Mouse (Mus musculus) liver, postnatal 0 days (tissue): ENCODE data around the gene Dhrs13. TPM values are rescaled to one million over a fixed set of nuclear protein-coding genes. Genes with fewer than 3 reads are reported as not detected.

ENCODE experiments used
- ATAC-seq: fragments of 200-750 bp; cut with Nextera tagmentation; 2 replicates; pipeline ENCODE4 v1.8.0; 2017; ENCODE audit warnings: mild to moderate bottlenecking, moderate library complexity
- DNase-seq: peaks from one replicate; pipeline ENCODE4 v3.0.0-alpha.2; 2016
- H3K27ac ChIP-seq: fragments of 300-500 bp; sonication (generic); 2 replicates; pipeline ENCODE4 v1.5.1; 2014; ENCODE audit warnings: antibody characterized with exemption, moderate library complexity, mild to moderate bottlenecking, low read depth
- H3K27me3 ChIP-seq: fragments of 300-500 bp; sonication (generic); 2 replicates; pipeline ENCODE4 v1.6.1; 2014; ENCODE audit warnings: low read length, control low read depth, mixed read lengths; ENCODE audit not compliant: insufficient read depth
- H3K36me3 ChIP-seq: fragments of 300-500 bp; sonication (generic); replicated peaks from 2 replicates; pipeline ENCODE4 v1.6.1; 2014; ENCODE audit warnings: mild to moderate bottlenecking, control low read depth, low read length, moderate library complexity, mixed read lengths; ENCODE audit not compliant: insufficient read depth
- H3K4me1 ChIP-seq: fragments of 300-500 bp; sonication (generic); 2 replicates; pipeline ENCODE4 v1.6.1; 2014; ENCODE audit warnings: antibody characterized with exemption, mild to moderate bottlenecking, control low read depth; ENCODE audit not compliant: insufficient read depth
- H3K4me2 ChIP-seq: fragments of 300-500 bp; sonication (generic); 2 replicates; pipeline ENCODE4 v1.6.1; 2014; ENCODE audit warnings: low read depth, mild to moderate bottlenecking, low read length, moderate library complexity, mixed read lengths
- H3K4me3 ChIP-seq: fragments of 300-500 bp; sonication (generic); 2 replicates; pipeline ENCODE4 v1.5.1; 2014; ENCODE audit warnings: low read depth, low read length
- H3K9ac ChIP-seq: fragments of 300-500 bp; sonication (generic); replicated peaks from 2 replicates; pipeline ENCODE4 v1.6.1; 2014; ENCODE audit warnings: mild to moderate bottlenecking, moderate library complexity
- H3K9me3 ChIP-seq: fragments of 300-500 bp; sonication (generic); 2 replicates; pipeline ENCODE4 v1.6.1; 2016; ENCODE audit warnings: mild to moderate bottlenecking, control low read depth, low read length, mixed read lengths
- CTCF ChIP-seq: sonication (generic); IDR thresholded peaks from 2 replicates; pipeline ENCODE4 v1.5.1; 2016; ENCODE audit warnings: antibody characterized with exemption, low read depth
- EP300 ChIP-seq: IDR thresholded peaks from 2 replicates; pipeline ENCODE4 v1.6.1; 2016; ENCODE audit warnings: antibody characterized with exemption, low read depth, mild to moderate bottlenecking
- WGBS: fragments of 180-500 bp; shearing (Covaris S2); extraction: QIAGEN DNeasy Blood & Tissue Kit; methylation state at CpG from one replicate; pipeline ENCODE4 v1.1.7; 2014; ENCODE audit not compliant: insufficient replicate concordance; 5-methylcytosine and 5-hydroxymethylcytosine counted together
- polyA plus RNA-seq: library from polyadenylated mRNA; unstranded; fragments of >200 nt; fragmentation: Nextera tagmentation; extraction: Ambion mirVana; gene quantifications from 2 replicates; pipeline ENCODE4 v1.2.1, GENCODE M21; 2015

Gene Dhrs13
- polyA plus RNA-seq = 9.2 and 10.6 TPM in 2 replicates

DNA sequence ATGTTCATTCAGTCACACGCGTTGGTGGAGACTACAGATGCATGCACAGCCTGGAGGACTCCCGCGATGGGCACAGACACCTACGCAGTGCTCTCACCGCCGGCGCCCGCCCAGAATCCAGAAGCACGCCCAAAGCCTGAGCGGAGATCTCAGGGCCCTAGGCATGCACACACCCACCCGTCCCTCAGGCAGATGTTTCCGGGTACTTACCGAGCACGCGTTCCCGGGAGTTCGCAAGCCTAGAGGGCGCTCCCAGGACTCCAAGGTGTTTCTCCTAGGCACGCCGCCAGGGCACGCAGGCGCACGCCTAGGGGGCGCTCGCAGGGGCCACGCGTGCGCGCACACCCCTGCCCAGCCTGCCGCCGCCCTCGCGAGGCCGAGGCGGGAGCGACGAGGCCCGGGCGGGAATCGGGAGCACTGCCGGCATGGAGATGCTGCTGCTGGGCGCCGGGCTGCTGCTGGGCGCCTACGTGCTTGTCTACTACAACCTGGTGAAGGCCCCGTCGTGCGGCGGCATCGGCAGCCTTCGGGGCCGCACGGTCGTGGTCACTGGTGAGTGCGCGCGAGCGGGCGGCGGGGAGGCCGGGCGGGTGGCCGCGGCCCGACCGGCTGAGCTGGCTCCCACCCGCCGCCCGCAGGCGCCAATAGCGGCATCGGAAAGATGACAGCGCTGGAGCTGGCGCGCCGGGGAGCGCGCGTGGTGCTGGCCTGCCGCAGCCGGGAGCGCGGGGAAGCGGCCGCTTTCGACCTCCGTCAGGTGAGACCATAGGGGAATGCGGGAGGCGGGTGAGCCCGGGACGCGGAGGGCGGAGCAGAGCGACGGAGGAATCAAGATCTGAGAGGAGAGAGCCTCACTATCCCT lies at the start of gene Dhrs13:
TSS of gene Dhrs13 (plus strand) at position 334 of the 862 bp plus-strand sequence.
- H3K27me3 ChIP-seq = no peaks in the 10 kb centered on the region
- H3K9ac ChIP-seq = peak within 1 kb of the TSS; percentile 77
- H3K27ac ChIP-seq = peak within 1 kb of the TSS; percentile 79
- peaks cover 28% of the 10 kb centered on the region for H3K36me3 ChIP-seq
- TF ChIP-seq EP300 (no peak), CTCF (peak; percentile 94)
- H3K4me2 ChIP-seq = peak within 1 kb of the TSS; percentile 96
- ATAC-seq = peak; percentile 93
- DNase-seq = peak; percentile 94
- under 1% methylated on average over 93 of the region's 96 CpGs for WGBS
- peaks cover 23% of the 10 kb centered on the region for H3K4me1 ChIP-seq
- peak within 1 kb of the TSS; percentile 63 for H3K4me3 ChIP-seq
- H3K9me3 ChIP-seq = no peaks in the 10 kb centered on the region

DNA sequence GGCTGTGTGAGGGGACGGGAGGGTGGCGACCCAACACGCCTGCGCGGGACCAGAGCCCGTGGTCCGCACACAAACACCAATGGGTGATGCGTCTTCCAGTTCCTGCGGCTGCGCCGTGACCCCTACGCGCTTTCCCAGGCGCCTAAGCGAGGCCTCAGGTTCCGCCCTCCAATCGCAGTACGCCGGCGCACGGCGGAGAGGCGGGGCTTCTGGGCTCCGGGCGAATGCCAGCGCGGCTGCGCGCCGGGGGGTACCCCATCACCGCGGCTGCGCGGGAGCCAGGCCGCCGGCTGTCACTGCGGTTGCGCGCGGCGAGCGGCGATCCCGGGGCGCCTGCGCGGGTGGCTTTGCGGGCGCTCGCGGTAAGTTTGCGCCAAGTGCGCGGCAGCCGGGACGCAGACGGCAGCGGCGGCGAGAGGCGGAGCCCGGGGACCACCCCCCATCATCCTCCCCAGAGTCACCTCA lies 49.6 kb upstream of the Dhrs13 start, which contains the start of gene Phf12:
TSS of gene Phf12 (plus strand) at position 314 of the 465 bp plus-strand sequence.
- Histone ChIP-seq H3K9me3 (no peaks in the 10 kb centered on the region), H3K9ac (peak within 1 kb of the TSS; percentile 96), H3K4me1 (peaks cover 12% of the 10 kb centered on the region; the same call in 1 of the 2 replicates), H3K4me2 (peak within 1 kb of the TSS; percentile 88), H3K36me3 (peaks cover 10% of the 10 kb centered on the region; the same call in 1 of the 2 replicates), H3K4me3 (peak within 1 kb of the TSS; percentile 93), H3K27me3 (0 out of 2 replicates have a peak, but pooled peaks cover 3% of the 10 kb centered on the region), H3K27ac (peak within 1 kb of the TSS; percentile 97)
- WGBS = 0% methylated on average over 42 of the region's 62 CpGs
- no peak for TF ChIP-seq CTCF
- ATAC-seq (peak; percentile 87), DNase-seq (peak; percentile 99)

DNA sequence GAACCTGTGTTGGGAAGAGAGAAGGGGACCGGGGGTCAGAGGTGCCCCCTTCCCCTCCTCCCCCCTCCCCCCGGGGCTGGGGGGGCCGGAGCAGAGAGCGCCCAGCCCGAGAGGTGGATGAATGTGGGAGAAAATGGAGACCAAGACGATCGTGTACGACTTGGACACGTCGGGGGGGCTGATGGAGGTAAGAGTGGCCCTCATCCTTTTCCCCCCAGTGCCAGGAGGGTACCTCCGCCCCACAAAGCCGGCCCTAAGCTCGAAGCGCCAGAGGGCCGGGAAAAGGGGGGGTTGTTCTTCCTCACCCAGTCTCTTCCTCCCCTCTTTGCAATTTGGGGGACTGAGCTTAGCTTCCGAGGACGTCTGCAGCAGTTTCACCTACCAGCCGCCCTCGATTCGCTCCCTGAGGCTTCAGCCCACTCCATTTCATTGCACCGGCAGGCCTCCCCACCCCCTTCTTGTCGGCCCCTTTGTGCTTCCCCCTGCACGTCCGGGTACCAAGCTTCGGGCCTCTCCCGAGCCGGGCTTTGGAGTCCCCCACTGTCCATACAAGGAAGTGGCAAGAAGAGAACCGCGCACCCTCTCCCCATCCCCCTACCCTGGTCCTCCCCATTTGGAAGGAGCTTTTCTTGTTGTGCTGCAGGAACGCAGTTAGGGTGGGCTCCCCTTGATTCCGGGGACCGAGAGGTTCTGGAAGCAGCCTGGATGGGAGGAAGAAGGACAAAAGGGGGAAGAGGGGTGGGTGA lies 48.7 kb upstream of the Dhrs13 start:
- DNase-seq (peak; percentile 72), ATAC-seq (no peak)
- WGBS = under 1% methylated on average over 25 of the region's 32 CpGs
- Histone ChIP-seq H3K9me3 (no peaks in the 10 kb centered on the region), H3K4me2 (peak overlapping the region; percentile 88), H3K4me3 (peak overlapping the region; percentile 93), H3K4me1 (peaks cover 12% of the 10 kb centered on the region; the same call in 1 of the 2 replicates), H3K27me3 (no peaks in the 10 kb centered on the region), H3K27ac (peak overlapping the region; percentile 94), H3K9ac (peak overlapping the region; percentile 96), H3K36me3 (peaks cover 13% of the 10 kb centered on the region)
- no peak for TF ChIP-seq CTCF
- TF ChIP-seq EP300 = no peak

DNA sequence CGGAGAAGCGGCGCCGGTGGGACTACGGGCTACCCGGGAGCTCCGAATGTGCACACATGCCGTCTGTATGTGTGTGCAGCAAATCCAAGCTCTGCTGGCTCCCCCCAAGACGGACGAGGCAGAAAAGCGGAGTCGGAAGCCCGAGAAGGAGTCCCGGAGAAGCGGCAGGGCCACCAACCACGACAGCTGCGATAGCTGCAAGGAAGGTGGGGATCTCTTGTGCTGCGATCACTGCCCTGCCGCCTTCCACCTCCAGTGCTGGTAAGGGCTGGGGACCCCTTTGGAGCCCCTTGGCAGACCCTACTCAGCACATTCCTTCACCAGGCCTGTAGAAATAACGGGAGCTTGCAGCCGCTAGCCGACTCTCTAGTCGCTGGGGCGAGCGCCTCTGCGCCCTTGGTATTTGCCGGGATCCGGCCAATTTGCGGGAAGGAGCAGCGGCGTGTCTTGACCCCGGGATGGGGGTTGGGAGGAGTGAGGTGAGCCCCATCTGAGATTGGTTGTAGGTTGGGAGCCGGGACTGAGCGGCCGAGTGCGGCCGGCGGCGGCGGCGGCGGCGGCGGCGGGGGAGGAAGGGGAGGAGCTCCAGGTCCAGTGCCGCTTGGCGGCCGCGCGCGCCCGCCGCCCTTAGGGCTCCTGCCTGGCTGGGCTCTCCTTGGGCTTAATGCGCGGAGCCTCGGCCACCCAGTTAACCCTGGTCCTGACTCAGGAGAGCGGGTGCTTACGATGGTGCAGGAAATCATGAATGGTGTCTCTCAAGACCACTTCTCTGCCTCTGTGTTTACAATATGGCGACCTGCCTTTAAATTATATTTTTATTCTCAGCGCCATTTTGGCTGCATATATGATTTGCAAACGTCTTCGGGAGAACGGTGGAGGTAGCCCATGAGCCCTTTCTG lies 47.9 kb upstream of the Dhrs13 start:
- H3K9me3 ChIP-seq = no peaks in the 10 kb centered on the region
- H3K4me2 ChIP-seq = peak overlapping the region; percentile 88
- DNase-seq = peak; percentile 82
- H3K4me1 ChIP-seq = peaks cover 12% of the 10 kb centered on the region; the same call in 1 of the 2 replicates
- TF ChIP-seq EP300 = no peak
- TF ChIP-seq CTCF = no peak
- peak overlapping the region; percentile 93 for H3K4me3 ChIP-seq
- WGBS = under 1% methylated on average over 47 of the region's 63 CpGs
- peak overlapping the region; percentile 96 for H3K9ac ChIP-seq
- H3K27me3 ChIP-seq = no peaks in the 10 kb centered on the region
- H3K36me3 ChIP-seq = peaks cover 21% of the 10 kb centered on the region
- peak overlapping the region; percentile 94 for H3K27ac ChIP-seq
- no peak for ATAC-seq

DNA sequence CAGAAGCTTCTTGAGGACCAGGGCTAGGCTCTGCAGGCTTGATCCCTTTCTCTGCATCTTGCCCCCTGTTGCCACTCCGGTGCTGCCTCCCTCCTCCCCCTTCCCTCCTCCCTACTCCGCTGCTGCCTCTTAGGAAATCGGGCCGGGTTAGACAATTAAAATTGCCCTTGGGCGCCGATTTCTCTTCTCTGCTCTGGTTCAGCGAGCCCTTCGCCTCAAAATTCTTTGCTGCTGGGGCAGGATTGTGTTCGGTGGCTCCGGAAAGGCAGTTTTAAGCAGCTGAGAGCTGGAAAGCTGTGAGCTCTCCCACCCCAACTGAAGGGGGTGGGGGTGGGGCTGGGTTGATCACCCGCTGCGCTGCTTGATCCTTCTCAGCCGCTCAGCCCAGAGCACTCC lies 47.2 kb upstream of the Dhrs13 start:
- peaks cover 12% of the 10 kb centered on the region; the same call in 1 of the 2 replicates for H3K4me1 ChIP-seq
- H3K9ac ChIP-seq = peak overlapping the region; percentile 96
- H3K9me3 ChIP-seq = no peaks in the 10 kb centered on the region
- ATAC-seq (no peak), DNase-seq (peak; percentile 67)
- TF ChIP-seq EP300 (no peak), CTCF (no peak)
- under 1% methylated on average over 13 of the region's 13 CpGs for WGBS
- H3K27me3 ChIP-seq = no peaks in the 10 kb centered on the region
- H3K36me3 ChIP-seq = peaks cover 25% of the 10 kb centered on the region
- H3K27ac ChIP-seq = peak overlapping the region; percentile 94
- peak overlapping the region; percentile 93 for H3K4me3 ChIP-seq
- peak overlapping the region; percentile 88 for H3K4me2 ChIP-seq
